Mouse (Mus musculus) liver, embryonic 14.5 days (tissue): ENCODE measurements at regions not wholly inside any gene's neighbourhood (a gene's known extent, or its start where the extent isn't known, plus 50 kb on each side); places are given as distances from the start of the nearest gene placed in this dataset.

Source experiments
- ATAC-seq: fragments of 200-750 bp; cut with Nextera tagmentation; 2 replicates; pipeline ENCODE4 v1.8.0; 2017; ENCODE audit warnings: moderate number of reproducible peaks, mild to moderate bottlenecking, moderate library complexity; ENCODE audit not compliant: insufficient read depth
- DNase-seq, 3 experiments: peaks; one replicate each; pipeline ENCODE4 v3.0.0-alpha.2; 2012 to 2013; ENCODE audit warnings: low read depth in 3 of 3, low spot score in 3 of 3
- H3K27ac ChIP-seq: fragments of 300-500 bp; sonication (generic); 2 replicates; pipeline ENCODE4 v1.5.1; 2014; ENCODE audit warnings: moderate library complexity, mild to moderate bottlenecking, control low read depth, inconsistent platforms
- H3K27me3 ChIP-seq: fragments of 300-500 bp; sonication (generic); 2 replicates; pipeline ENCODE4 v1.6.1; 2014; ENCODE audit warnings: mild to moderate bottlenecking, low read length, moderate library complexity; ENCODE audit not compliant: control insufficient read depth, insufficient read depth
- H3K36me3 ChIP-seq: fragments of 300-500 bp; sonication (generic); replicated peaks from 2 replicates; pipeline ENCODE4 v1.6.1; 2014; ENCODE audit warnings: low read depth; ENCODE audit not compliant: control insufficient read depth, insufficient read depth
- H3K4me1 ChIP-seq, 2 experiments: fragments of 200-500 bp in 1 of 2; fragments of 300-500 bp in 1 of 2; sonication (generic) in 1 of 2; replicated peaks; 2 replicates each; pipeline ENCODE4 v1.6.1; 2012 to 2014; ENCODE audit warnings: antibody characterized with exemption in 1 of 2, inconsistent platforms in 1 of 2, low read length in 1 of 2; ENCODE audit not compliant: control insufficient read depth in 2 of 2, insufficient read depth in 2 of 2
- H3K4me2 ChIP-seq: fragments of 300-500 bp; sonication (generic); 2 replicates; pipeline ENCODE4 v1.6.1; 2014; ENCODE audit warnings: low read depth, mild to moderate bottlenecking, control low read depth, moderate library complexity
- H3K4me3 ChIP-seq, 2 experiments: fragments of 200-500 bp in 1 of 2; fragments of 300-500 bp in 1 of 2; sonication (generic) in 1 of 2; 2 replicates each; pipeline ENCODE4 v1.5.1; 2012 to 2014; ENCODE audit warnings: low read depth in 2 of 2, low read length in 2 of 2, mild to moderate bottlenecking in 2 of 2, control low read depth in 1 of 2, inconsistent platforms in 1 of 2, moderate library complexity in 1 of 2; ENCODE audit not compliant: insufficient read depth in 1 of 2
- H3K9ac ChIP-seq: fragments of 300-500 bp; sonication (generic); replicated peaks from 2 replicates; pipeline ENCODE4 v1.6.1; 2014; ENCODE audit warnings: mild to moderate bottlenecking, control low read depth, moderate library complexity
- H3K9me3 ChIP-seq: fragments of 300-500 bp; sonication (generic); 2 replicates; pipeline ENCODE4 v1.6.1; 2016; ENCODE audit warnings: low read length, mixed read lengths; ENCODE audit not compliant: control insufficient read depth
- CTCF ChIP-seq: IDR thresholded peaks from 2 replicates; pipeline ENCODE4 v1.5.1; 2016; ENCODE audit warnings: antibody characterized with exemption, low read depth, control low read depth
- EP300 ChIP-seq: IDR thresholded peaks from 2 replicates; pipeline ENCODE4 v1.6.1; 2016; ENCODE audit warnings: antibody characterized with exemption, low read depth
- WGBS: fragments of 180-500 bp; shearing (Covaris S2); extraction: QIAGEN DNeasy Blood & Tissue Kit; methylation state at CpG from one replicate; pipeline ENCODE4 v1.1.7; 2014; ENCODE audit not compliant: insufficient replicate concordance; 5-methylcytosine and 5-hydroxymethylcytosine counted together

- Histone ChIP-seq H3K9ac (no peak overlapping the region), H3K4me2 (no peak overlapping the region), H3K27me3 (no peaks in the 10 kb centered on the region), H3K27ac (no peak overlapping the region), H3K36me3 (no peaks in the 10 kb centered on the region), H3K9me3 (no peaks in the 10 kb centered on the region), H3K4me1 (no peaks in the 10 kb centered on the region), H3K4me3 (no peak overlapping the region)
- TF ChIP-seq EP300 = no peak
- no peak for TF ChIP-seq CTCF
- ATAC-seq = no peak
- WGBS = 21% methylated on average over 7 of the region's 7 CpGs
- no peak for DNase-seq
Measured at GRCm38 (mm10) chr2:106195170-106195569, 191.8 kb upstream of the Dnajc24 start.

- Histone ChIP-seq H3K27ac (no peak overlapping the region), H3K4me2 (peak overlapping the region; percentile 15; the same call in 1 of the 2 replicates), H3K9me3 (no peaks in the 10 kb centered on the region), H3K4me1 (no peaks in the 10 kb centered on the region), H3K9ac (no peak overlapping the region), H3K36me3 (no peaks in the 10 kb centered on the region), H3K4me3 (no peak overlapping the region), H3K27me3 (no peaks in the 10 kb centered on the region)
- peak in 2 of 3 experiments; percentile 4 to 10 for DNase-seq
- WGBS = 12% methylated on average over 14 of the region's 14 CpGs
- no peak for ATAC-seq
- TF ChIP-seq EP300 = no peak
- peak; percentile 48; the same call in 1 of the 2 replicates for TF ChIP-seq CTCF
Measured at GRCm38 (mm10) chr2:106194369-106195023, 191.1 kb upstream of the Dnajc24 start.

- Histone ChIP-seq H3K4me1 (no peaks in the 10 kb centered on the region), H3K9ac (no peak overlapping the region), H3K4me2 (peak overlapping the region; percentile 15; the same call in 1 of the 2 replicates), H3K27ac (no peak overlapping the region), H3K9me3 (no peaks in the 10 kb centered on the region), H3K36me3 (no peaks in the 10 kb centered on the region), H3K4me3 (no peak overlapping the region), H3K27me3 (no peaks in the 10 kb centered on the region)
- DNase-seq (no peak), ATAC-seq (no peak)
- TF ChIP-seq EP300 = no peak
- no peak for TF ChIP-seq CTCF
- 5% methylated on average over 9 of the region's 9 CpGs for WGBS
Measured at GRCm38 (mm10) chr2:106193889-106194347, 190.6 kb upstream of the Dnajc24 start.

GRCm38 (mm10) chr2:106190579-106191322, 187.4 kb upstream of the Dnajc24 start:
- 39% methylated on average over 11 of the region's 11 CpGs for WGBS
- DNase-seq = no peak
- no peak for TF ChIP-seq CTCF
- no peak for TF ChIP-seq EP300

GRCm38 (mm10) chr2:106183651-106184050, 180.3 kb upstream of the Dnajc24 start:
- H3K4me3 ChIP-seq = no peak overlapping the region
- ATAC-seq (no peak), DNase-seq (no peak)
- H3K9ac ChIP-seq = no peak overlapping the region
- no peak for TF ChIP-seq CTCF
- TF ChIP-seq EP300 = no peak
- no peak overlapping the region for H3K4me2 ChIP-seq
- H3K9me3 ChIP-seq = no peaks in the 10 kb centered on the region
- H3K27ac ChIP-seq = no peak overlapping the region
- H3K36me3 ChIP-seq = no peaks in the 10 kb centered on the region
- H3K4me1 ChIP-seq = no peaks in the 10 kb centered on the region
- H3K27me3 ChIP-seq = no peaks in the 10 kb centered on the region
- WGBS = 68% methylated on average over 16 of the region's 16 CpGs

More at GRCm38 (mm10) chr2:106190579-106191322, 187.4 kb upstream of the Dnajc24 start:
- no peak for ATAC-seq
- H3K4me1 ChIP-seq = no peaks in the 10 kb centered on the region
- H3K4me2 ChIP-seq = no peak overlapping the region
- H3K9me3 ChIP-seq = no peaks in the 10 kb centered on the region
- H3K36me3 ChIP-seq = no peaks in the 10 kb centered on the region
- no peaks in the 10 kb centered on the region for H3K27me3 ChIP-seq
- H3K9ac ChIP-seq = no peak overlapping the region
- no peak overlapping the region for H3K27ac ChIP-seq
- no peak overlapping the region for H3K4me3 ChIP-seq
